Mouse (Mus musculus): ENCODE data around the gene Depdc5. TPM values are rescaled to one million over a fixed set of nuclear protein-coding genes. Genes with fewer than 3 reads are reported as not detected.

The Depdc5 gene
- polyA plus RNA-seq, 1 experiment from 2014 or later: 23.8 TPM

GRCm38 (mm10) chr5:33043397-33043796 is 179.9 kb downstream of the Depdc5 start:
- Histone ChIP-seq H3K4me1 (replicated peaks; ENCODE audit: control insufficient read depth, insufficient read depth, low read length) (peaks cover 2% of the 10 kb centered on the region; the same call in 1 of the 2 replicates), H3K9me3 (ENCODE audit: control insufficient read depth, low read length) (no peaks in the 10 kb centered on the region), H3K4me2 (ENCODE audit: low read depth, low read length) (no peak overlapping the region), H3K9ac (ENCODE audit: low read length) (no peak overlapping the region), H3K27me3 (ENCODE audit: control insufficient read depth, insufficient read depth, low read depth, low read length) (no peaks in the 10 kb centered on the region), H3K4me3 (ENCODE audit: low read length) (no peak overlapping the region), H3K27ac (ENCODE audit: low read length) (no peak overlapping the region), H3K36me3 (ENCODE audit: control insufficient read depth, insufficient read depth, low read length) (no peaks in the 10 kb centered on the region)
- ATAC-seq (ENCODE audit: low read depth): no peak
- WGBS: 26% methylated on average over 10 of the region's 10 CpGs

Other genes with a start within 250 kb of the Depdc5 start
- 65.1 and 67.0 TPM in 2 replicates for gene Pisd, start 78.1 kb upstream of the Depdc5 start, polyA plus RNA-seq (2015; fragmentation: Nextera tagmentation; extraction: Ambion mirVana)
- not detected in 2 replicates for gene Gm20671, start 36.6 kb upstream of the Depdc5 start, polyA plus RNA-seq (2015; fragmentation: Nextera tagmentation; extraction: Ambion mirVana)
- 9.7 and 13.2 TPM in 2 replicates for gene Prr14l, start 9.4 kb upstream of the Depdc5 start, polyA plus RNA-seq (2015; fragmentation: Nextera tagmentation; extraction: Ambion mirVana)
- 415 and 417 TPM in 2 replicates for gene Ywhah, start 155.1 kb downstream of the Depdc5 start, polyA plus RNA-seq (2015; fragmentation: Nextera tagmentation; extraction: Ambion mirVana)
- gene Slc5a1, start 240.5 kb downstream of the Depdc5 start, polyA plus RNA-seq (2015; fragmentation: Nextera tagmentation; extraction: Ambion mirVana): 0.13 and 0.34 TPM in 2 replicates